Mouse (Mus musculus) heart, embryonic 14.5 days (tissue): Measurements from ENCODE around the gene Spata31d1b. TPM values are rescaled to one million over a fixed set of nuclear protein-coding genes. Genes with fewer than 3 reads are reported as not detected.
"Not testable (repeated sequence)": the region's sequence is repeated elsewhere in the genome, so short reads cannot be mapped to it uniquely, and the experiment has no call there.

Experiments
- ATAC-seq: fragments of 200-750 bp; cut with Nextera tagmentation; 2 replicates; pipeline ENCODE4 v1.8.0; 2017; ENCODE audit warnings: low read depth, moderate TSS enrichment; ENCODE audit not compliant: insufficient number of reproducible peaks, insufficient read depth, low FRiP score
- H3K27ac ChIP-seq, 2 experiments: fragments of 200-500 bp in 1 of 2; fragments of 300-500 bp in 1 of 2; sonication (generic) in 1 of 2; replicated peaks in 1 of 2; 2 replicates each; pipeline ENCODE4 v1.5.1; 2012 to 2014; ENCODE audit warnings: low read depth in 2 of 2, low read length in 2 of 2, control low read depth in 1 of 2, mild to moderate bottlenecking in 1 of 2, mixed read lengths in 1 of 2; ENCODE audit not compliant: control insufficient read depth in 1 of 2, insufficient read depth in 1 of 2
- H3K27me3 ChIP-seq: fragments of 300-500 bp; sonication (generic); 2 replicates; pipeline ENCODE4 v1.6.1; 2014; ENCODE audit warnings: mild to moderate bottlenecking, low read length, control low read depth; ENCODE audit not compliant: control insufficient read depth, insufficient read depth
- H3K36me3 ChIP-seq: fragments of 300-500 bp; sonication (generic); 2 replicates; pipeline ENCODE4 v1.6.1; 2014; ENCODE audit warnings: mild to moderate bottlenecking, control low read depth, low read length, mixed read lengths; ENCODE audit not compliant: control insufficient read depth, insufficient read depth
- H3K4me1 ChIP-seq, 2 experiments: fragments of 200-500 bp in 1 of 2; fragments of 300-500 bp in 1 of 2; sonication (generic) in 1 of 2; 2 replicates each; pipeline ENCODE4 v1.6.1; 2012 to 2014; ENCODE audit warnings: low read length in 2 of 2, control low read depth in 1 of 2, mixed read lengths in 1 of 2; ENCODE audit not compliant: control insufficient read depth in 2 of 2, insufficient read depth in 2 of 2
- H3K4me2 ChIP-seq: fragments of 300-500 bp; sonication (generic); 2 replicates; pipeline ENCODE4 v1.6.1; 2014; ENCODE audit warnings: mild to moderate bottlenecking, low read length
- H3K4me3 ChIP-seq, 2 experiments: fragments of 200-500 bp in 1 of 2; fragments of 300-500 bp in 1 of 2; sonication (generic) in 1 of 2; 2 replicates each; pipeline ENCODE4 v1.5.1; 2012 to 2014; ENCODE audit warnings: low read length in 2 of 2, mild to moderate bottlenecking in 2 of 2, control low read depth in 1 of 2, low read depth in 1 of 2, moderate library complexity in 1 of 2; ENCODE audit not compliant: control insufficient read depth in 1 of 2, insufficient read depth in 1 of 2
- H3K9ac ChIP-seq: fragments of 300-500 bp; sonication (generic); 2 replicates; pipeline ENCODE4 v1.6.1; 2014; ENCODE audit warnings: mild to moderate bottlenecking, low read length
- H3K9me3 ChIP-seq: fragments of 300-500 bp; sonication (generic); 2 replicates; pipeline ENCODE4 v1.6.1; 2016; ENCODE audit warnings: low read length, control low read depth; ENCODE audit not compliant: control insufficient read depth
- WGBS: fragments of 180-500 bp; shearing (Covaris S2); extraction: QIAGEN DNeasy Blood & Tissue Kit; methylation state at CpG from one replicate; pipeline ENCODE4 v1.1.7; 2014; 5-methylcytosine and 5-hydroxymethylcytosine counted together
- polyA plus RNA-seq: library from polyadenylated mRNA; unstranded; fragments of >200 nt; fragmentation: Nextera tagmentation; extraction: Ambion mirVana; gene quantifications from 2 replicates; pipeline ENCODE4 v1.2.1, GENCODE M21; 2014

Spata31d1b gene
- not detected in 2 replicates for polyA plus RNA-seq

DNA sequence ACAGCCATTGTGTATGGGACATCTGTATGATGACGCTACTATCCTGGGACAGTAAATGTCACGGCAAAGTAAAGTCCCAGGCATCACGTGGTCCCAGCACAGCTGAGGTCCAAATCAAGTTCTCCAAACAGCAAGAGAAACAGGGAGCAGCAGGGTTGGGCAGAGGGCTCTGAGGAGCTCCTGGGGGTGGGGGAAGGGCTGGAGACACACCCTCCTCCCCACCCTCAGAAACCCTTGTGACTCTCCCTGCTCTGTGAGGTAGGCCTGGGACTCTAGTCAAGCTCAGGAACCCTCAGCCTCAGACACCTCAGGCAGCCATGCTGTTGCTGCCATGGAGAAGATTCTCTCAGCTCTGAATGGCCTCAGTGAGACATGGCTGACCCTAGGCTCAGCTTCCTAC lies at the start of gene Spata31d1b:
Spata31d1b (plus strand) TSS at position 301 of the 400 bp plus-strand sequence.
- not testable (repeated sequence) for H3K27ac ChIP-seq, H3K4me1 ChIP-seq, ATAC-seq, H3K9ac ChIP-seq, H3K4me3 ChIP-seq, H3K27me3 ChIP-seq, H3K9me3 ChIP-seq, H3K4me2 ChIP-seq, H3K36me3 ChIP-seq
- 64% methylated on average over 3 of the region's 3 CpGs for WGBS

DNA sequence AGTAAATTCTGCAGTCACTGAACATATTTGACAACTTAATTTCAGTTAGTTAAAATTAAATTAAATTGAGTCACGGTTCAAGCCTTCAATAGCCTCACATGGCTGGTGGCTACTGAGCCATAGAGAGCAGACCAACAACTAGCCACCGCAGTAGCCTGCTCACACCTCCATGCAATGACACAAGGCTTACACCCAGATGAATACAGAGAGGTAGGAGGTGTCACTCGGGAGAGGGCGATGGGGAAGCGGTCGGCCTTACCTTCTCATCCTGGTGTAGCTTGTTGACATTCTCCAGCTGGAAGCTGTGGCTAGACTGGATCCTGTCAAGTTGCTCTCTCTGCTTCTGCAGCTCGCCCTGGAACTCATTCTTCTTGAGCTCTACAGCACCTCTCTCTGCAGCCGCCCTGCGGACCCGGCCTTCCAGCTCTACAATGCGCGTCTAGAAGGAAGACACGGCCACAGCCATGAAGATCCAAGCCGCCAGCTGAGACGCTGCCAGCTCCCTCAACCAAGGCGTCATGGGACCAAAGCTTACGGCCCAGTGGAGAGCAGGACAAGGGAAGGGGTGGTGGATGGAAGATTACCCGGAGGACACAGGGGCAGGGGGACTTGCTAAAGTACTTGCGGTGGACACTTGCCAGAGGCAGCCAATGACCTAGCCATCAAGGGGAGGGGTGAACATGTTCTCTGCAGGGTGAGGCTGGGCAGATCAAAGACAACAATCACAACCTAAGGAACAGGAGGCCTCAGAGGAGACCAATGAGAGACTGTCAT lies 48.0 kb upstream of the Spata31d1b start:
- H3K4me2 ChIP-seq: no peak overlapping the region
- no peak overlapping the region for H3K27ac ChIP-seq
- H3K9me3 ChIP-seq: no peaks in the 10 kb centered on the region
- H3K4me1 ChIP-seq: peaks cover 6 to 9% of the 10 kb centered on the region in 2 experiments; a peak in 3 of 4 replicates
- H3K9ac ChIP-seq: no peak overlapping the region
- ATAC-seq: no peak
- no peaks in the 10 kb centered on the region for H3K27me3 ChIP-seq
- no peak overlapping the region for H3K4me3 ChIP-seq
- peaks cover 30% of the 10 kb centered on the region for H3K36me3 ChIP-seq
- WGBS: 89% methylated on average over 19 of the region's 19 CpGs

DNA sequence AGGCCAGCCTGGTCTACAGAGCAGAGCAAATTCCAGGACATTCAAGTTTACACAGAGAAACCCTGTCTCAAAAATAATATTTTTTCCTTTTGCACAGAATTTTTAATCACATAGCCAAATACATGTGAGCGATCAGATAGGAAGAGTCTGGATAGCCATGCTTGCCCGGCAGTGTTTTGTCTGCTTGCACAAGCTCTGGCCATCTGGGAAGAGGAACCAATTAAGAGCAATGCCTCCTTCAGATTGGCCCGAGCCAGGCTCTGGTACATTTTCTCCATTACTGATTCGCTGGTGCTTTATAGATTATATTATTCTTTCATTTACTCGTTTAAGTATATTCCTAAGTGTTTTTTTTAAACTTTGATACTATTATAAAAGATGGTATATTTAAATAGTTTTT lies 44.3 kb upstream of the Spata31d1b start:
- peaks cover 20% of the 10 kb centered on the region for H3K36me3 ChIP-seq
- no peaks in the 10 kb centered on the region for H3K27me3 ChIP-seq
- ATAC-seq: no peak
- no peak overlapping the region for H3K9ac ChIP-seq
- WGBS: 85% methylated on average over 5 of the region's 5 CpGs
- no peak overlapping the region for H3K4me2 ChIP-seq
- H3K4me1 ChIP-seq: peaks cover 6 to 9% of the 10 kb centered on the region in 2 experiments; a peak in 3 of 4 replicates
- H3K27ac ChIP-seq: no peak overlapping the region
- no peak overlapping the region for H3K4me3 ChIP-seq
- no peaks in the 10 kb centered on the region for H3K9me3 ChIP-seq

DNA sequence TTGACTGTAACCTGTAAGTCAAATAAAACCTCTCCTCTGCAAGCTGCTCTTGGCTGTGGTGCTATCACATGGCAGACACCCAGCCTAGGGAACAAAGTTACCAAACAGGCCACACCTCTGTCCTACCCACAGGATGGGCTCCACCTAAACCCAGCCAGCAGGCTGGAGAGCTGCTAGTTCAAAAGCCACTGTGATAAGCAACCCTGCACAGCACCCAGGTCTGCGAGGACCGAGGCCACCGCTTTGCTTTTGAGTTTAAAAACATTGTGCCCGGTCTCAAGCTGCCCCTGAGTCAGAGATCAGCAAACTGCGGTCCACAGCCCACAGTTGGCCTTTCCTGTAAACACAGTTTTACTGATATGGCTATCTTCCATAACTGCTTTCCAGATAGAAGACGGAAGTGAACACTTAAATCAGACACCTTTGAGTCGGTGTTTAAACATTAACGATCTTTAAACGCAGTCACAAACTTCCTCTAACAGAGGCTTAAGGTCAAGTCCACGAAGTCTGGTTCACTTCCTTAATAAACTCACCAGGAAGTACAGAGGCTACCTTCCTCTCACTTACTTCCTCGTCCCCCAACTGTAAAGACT lies 43.5 kb upstream of the Spata31d1b start:
- Histone ChIP-seq H3K27ac (peak overlapping the region; percentile 36 to 53; a peak in 3 of 4 replicates), H3K9ac (no peak overlapping the region), H3K4me3 (no peak overlapping the region), H3K4me1 (peaks cover 6 to 9% of the 10 kb centered on the region in 2 experiments; a peak in 3 of 4 replicates), H3K27me3 (no peaks in the 10 kb centered on the region), H3K36me3 (peaks cover 13% of the 10 kb centered on the region), H3K9me3 (no peaks in the 10 kb centered on the region), H3K4me2 (peak overlapping the region; percentile 24; the same call in 1 of the 2 replicates)
- peak; percentile 69; the same call in 1 of the 2 replicates for ATAC-seq
- 38% methylated on average over 11 of the region's 11 CpGs for WGBS

GRCm38 (mm10) chr13:59669946-59670345 lies 42.1 kb upstream of the Spata31d1b start:
- ATAC-seq: no peak
- H3K27ac ChIP-seq: no peak overlapping the region
- 90% methylated on average over 10 of the region's 10 CpGs for WGBS

DNA sequence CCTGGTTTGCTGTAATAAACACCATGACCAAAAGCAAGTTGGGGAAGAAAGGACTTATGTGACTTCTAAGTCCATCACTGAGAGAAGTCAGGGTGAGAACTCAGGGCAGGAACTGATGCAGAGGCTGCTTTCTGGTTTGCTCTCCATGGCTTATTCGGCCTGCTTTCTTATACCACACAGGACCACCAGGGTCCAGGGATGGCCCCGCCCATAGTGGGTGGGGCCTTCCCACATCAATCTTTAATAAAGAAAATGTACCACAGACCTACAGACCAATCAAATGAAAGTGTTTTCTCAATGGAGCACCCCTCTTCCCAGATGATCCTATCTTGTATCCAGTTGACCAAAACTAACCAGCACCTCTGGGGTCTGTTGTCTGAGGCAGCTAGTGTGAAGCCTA lies 40.6 kb upstream of the Spata31d1b start:
- Histone ChIP-seq H3K36me3 (no peaks in the 10 kb centered on the region), H3K27ac (no peak overlapping the region), H3K4me2 (no peak overlapping the region), H3K4me3 (no peak overlapping the region), H3K9ac (no peak overlapping the region), H3K9me3 (no peaks in the 10 kb centered on the region), H3K27me3 (no peaks in the 10 kb centered on the region), H3K4me1 (peaks cover 7 to 16% of the 10 kb centered on the region in 2 experiments; a peak in 3 of 4 replicates)
- no peak for ATAC-seq
- WGBS: 91% methylated on average over 2 of the region's 2 CpGs

More at GRCm38 (mm10) chr13:59669946-59670345, 42.1 kb upstream of the Spata31d1b start:
- Histone ChIP-seq H3K4me2 (no peak overlapping the region), H3K36me3 (no peaks in the 10 kb centered on the region), H3K4me1 (peaks cover 7 to 16% of the 10 kb centered on the region in 2 experiments; a peak in 3 of 4 replicates), H3K27me3 (no peaks in the 10 kb centered on the region), H3K9ac (no peak overlapping the region), H3K9me3 (no peaks in the 10 kb centered on the region), H3K4me3 (no peak overlapping the region)

- no peaks in the 10 kb centered on the region for H3K36me3 ChIP-seq
- no peak overlapping the region for H3K9ac ChIP-seq
- ATAC-seq: no peak
- H3K9me3 ChIP-seq: no peaks in the 10 kb centered on the region
- H3K27ac ChIP-seq: no peak overlapping the region
- no peak overlapping the region for H3K4me2 ChIP-seq
- H3K4me1 ChIP-seq: peaks cover 7 to 16% of the 10 kb centered on the region in 2 experiments; a peak in 3 of 4 replicates
- no peaks in the 10 kb centered on the region for H3K27me3 ChIP-seq
- WGBS: 69% methylated on average over 6 of the region's 6 CpGs
- H3K4me3 ChIP-seq: no peak overlapping the region
These were observed 39.8 kb upstream of the Spata31d1b start for GRCm38 (mm10) chr13:59672248-59672647.
